Mouse (Mus musculus) urinary bladder, postnatal 36 days (tissue): ENCODE results near the gene Unc5c.
A peak's percentile ranks its signal among the peaks of the same experiment; 100 is the strongest.

Source experiments
- DNase-seq, 2 experiments: peaks; one replicate each; pipeline ENCODE4 v3.0.0; 2022; ENCODE audit warnings: low spot score in 2 of 2, mixed read lengths in 1 of 2

Gene Unc5c

DNA sequence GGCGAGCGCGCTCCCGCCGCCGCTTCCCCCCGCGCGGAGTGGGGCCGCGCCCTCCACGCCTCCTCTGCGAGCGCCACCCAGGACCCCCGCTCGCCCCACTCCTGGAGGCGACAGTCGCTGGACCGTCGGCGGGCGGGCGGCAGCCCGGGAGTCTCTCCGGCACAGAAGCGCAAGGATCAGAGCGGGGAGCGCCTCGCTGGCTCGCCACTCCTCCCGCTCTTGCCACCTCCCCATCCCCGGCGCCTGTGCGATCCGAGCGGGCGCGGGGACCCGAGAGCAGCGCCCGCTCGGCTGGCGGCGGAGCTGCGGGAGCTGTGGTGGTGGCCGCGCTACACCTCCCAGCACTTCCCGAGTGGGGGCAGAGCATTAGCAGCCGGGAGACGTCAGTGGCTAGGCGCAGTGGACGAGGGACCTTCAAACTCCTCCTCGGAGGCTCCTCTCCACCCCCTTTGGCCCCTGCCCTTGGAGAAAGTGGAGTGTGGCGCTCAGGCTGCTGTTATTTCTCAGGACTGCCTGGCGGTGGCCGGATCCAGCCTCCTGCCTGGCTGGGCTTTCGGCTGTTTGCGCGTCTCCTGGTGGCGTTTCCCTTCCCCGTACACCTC is at the start of gene Unc5c:
Unc5c (plus strand) TSS at position 113 of the 602 bp plus-strand sequence.
- peak; percentile 32 to 68 for DNase-seq

DNA sequence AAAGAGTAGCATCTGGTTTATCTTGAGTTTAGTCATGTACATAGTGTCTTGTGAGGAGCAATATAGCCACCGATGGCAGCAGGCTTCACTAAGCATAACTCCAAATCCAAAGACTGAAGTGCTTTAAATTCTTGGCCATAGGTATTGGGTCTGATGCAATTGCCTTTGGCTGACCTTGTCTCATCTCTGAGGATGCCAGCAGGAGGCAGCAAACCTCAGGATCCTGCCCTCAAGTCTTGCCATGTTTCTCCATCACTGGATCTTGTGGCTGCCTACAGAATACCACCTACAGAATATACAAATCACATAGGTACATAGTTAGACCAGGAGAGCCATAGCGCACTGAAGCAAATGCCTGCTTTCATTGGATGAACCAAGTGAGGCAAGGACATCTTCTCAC is 7.5 kb upstream of the Unc5c start:
- no peak for DNase-seq

DNA sequence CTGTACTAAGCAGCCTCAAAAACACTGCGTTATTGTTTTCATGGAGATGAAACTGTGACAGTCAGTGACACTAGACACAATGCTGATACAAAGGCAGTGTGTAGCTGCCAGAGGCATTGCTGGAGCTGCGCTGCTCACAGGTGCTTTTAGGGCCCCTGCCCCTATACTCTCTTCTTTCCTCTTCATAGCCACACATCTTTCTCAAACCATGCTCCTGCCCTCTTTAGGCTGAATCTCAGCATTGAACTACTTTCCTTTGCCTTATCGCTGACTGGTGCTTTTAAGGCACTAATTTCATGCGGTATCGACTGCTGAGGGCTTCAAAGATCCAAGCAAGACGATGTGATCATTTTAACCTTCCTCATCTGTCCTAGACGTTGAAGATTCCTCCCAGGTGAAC is 2.5 kb upstream of the Unc5c start:
- no peak for DNase-seq

DNA sequence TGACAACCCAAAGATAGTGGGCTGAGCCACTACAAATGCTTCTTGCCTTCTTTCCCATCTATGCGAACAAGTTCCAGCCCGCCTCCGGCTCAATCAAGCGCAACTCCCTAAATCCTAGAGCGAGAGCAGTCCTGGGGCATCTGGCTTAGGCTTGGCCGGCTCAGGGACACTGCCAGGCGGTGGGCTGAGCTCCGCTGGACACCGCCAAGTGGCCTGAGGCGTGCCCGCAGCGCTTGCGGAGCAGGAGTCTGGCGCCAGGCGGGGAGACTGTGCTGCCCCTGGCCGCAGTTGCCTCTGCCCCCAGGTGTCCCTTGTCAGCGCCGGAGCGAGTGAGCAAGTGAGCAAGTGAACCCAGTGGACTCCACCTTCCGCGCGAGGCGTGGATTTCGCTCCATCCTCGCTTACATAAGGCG is 319 bp upstream of the Unc5c start:
- peak in 1 of 2 experiments; percentile 25 for DNase-seq

DNA sequence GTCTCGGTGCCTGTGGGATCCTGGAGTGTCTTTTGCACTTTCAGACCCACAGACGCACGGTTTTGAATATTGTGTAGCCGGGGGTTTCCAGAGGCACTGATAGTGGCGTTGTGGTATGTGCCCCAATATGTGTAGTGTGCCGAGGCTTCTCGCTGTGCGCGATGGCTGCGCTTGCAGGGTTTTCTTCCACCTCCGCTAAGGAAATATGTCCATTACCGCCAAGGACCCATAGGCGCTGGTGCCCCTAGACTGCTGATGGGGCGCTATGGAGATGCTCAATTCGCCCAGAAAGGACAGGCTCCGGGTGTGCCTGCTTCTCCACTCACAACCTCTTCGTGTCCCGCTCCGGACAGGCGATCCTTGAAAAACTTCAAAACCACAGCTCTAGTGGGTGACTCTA is 1.0 kb downstream of the Unc5c start:
- no peak for DNase-seq

DNA sequence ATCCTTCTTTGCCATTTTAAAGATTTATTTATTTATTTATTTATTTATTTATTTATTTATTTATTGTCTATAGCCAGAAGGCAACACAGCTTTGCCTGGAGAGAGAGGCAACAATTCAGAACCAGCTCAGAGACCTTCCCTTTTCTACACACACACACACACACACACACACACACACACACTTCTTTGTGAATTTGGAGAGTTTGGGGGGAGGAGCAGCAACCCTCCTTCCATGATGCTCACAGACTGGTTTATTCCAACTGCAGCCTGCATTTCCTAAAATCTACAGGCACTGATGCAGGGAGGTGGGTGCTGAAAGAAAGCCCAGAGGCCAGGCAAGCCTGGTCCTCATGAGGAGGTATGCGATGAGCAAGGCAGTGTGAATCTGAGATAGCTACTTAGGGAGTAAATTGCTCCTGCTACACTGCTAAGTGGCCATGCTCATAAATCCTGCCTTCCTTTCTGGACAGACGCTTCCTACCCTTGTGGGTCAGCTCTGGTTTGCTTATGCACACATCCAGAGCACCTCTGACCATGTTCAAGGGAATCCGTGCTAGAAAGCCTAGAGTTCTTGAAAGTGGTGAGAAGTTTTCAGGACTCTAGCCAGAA is 1.8 kb downstream of the Unc5c start:
- DNase-seq, result no peak

DNA sequence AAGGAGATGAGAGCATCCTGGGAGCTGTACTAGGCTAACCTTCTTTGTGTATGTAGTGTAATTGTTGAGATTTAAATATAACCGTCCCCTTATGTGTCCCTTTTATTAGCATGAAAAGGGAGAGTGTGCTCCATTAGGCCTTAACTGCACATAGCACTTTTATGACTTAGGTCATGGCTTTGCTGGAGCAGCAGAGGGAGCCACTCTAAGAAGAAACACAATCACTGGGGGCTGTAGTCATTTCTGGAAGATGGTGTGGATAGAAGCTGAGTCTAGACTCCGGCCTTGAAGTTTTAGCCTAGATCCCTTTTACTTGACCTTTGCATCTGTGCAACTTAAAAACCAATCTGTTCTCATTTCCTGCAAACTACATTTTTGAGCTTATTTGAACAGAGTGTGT is 4.3 kb downstream of the Unc5c start:
- no peak for DNase-seq

DNA sequence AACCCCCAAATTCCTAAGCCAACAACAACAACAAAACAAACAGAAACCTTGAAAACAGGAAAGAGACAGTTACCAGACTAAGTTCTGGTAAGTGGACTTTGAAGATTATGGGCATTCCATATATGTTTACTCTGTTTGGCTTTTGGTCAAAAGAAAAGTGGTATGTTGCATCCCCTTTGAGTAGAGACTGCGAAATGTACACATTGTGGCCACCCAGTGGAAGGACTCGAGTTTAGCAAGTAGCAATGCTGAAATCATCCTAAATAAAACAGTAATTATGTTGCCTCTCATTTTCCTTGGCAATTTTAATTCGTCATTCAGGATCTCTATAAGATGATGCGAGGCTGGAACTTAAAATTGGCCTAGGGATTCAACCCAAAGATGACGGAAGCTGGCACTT is 8.2 kb downstream of the Unc5c start:
- DNase-seq, result no peak

DNA sequence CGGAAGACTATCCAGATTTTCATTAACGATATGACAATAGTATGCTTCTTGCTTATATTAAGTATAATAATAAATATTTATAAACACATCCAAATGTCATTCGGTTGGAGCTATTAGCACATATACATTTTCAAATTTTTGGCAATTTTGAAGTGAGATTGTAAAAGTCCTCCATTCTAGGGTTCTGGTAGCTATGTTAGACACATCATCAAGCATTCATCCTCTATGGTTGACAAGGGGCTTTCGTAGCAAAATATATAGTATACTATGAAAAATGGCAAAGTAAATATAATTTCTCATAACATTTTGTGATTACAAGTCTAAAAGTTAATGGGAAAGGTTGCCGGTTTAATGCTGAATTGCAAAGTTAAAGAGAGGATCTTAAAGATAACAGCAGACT is 10.4 kb downstream of the Unc5c start:
- no peak for DNase-seq

DNA sequence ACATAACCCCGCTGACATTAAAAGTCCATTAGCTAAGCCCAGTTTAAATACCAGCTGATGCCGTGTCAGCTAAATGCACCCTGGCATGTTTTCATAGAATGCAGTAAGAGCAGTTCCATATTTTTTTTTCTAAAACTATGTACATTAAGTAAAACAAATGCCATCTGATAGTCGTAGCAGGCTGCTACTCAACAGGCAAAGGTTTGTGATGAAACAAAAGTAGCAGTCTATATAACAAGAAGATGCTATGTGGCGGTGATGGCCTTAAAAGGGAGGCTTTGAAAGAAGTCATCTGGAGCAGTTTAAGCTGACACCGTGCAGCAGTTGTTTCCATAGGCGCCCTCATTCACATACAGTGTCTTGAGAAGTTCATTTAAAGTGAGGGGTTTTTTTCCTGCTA is 10.9 kb downstream of the Unc5c start:
- no peak for DNase-seq

DNA sequence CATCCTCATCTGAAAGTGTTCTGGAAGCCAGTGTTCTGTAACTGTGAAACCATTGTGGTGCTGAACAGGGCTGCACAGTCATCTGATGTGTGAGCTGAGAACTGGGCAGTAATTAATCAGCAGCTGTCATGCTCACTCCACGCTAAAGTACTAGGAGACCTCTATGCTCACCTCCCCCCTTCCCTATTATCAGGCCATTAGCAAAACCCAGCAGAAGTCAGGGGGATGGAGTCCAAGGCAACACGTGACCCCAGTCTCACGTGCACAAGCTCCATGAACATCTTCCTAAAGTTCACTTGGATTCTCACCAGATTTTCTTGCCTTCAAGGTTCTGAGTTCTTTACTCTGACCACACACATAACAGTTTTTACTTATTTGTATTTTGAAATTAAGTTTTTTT is 11.7 kb downstream of the Unc5c start:
- DNase-seq, result no peak

DNA sequence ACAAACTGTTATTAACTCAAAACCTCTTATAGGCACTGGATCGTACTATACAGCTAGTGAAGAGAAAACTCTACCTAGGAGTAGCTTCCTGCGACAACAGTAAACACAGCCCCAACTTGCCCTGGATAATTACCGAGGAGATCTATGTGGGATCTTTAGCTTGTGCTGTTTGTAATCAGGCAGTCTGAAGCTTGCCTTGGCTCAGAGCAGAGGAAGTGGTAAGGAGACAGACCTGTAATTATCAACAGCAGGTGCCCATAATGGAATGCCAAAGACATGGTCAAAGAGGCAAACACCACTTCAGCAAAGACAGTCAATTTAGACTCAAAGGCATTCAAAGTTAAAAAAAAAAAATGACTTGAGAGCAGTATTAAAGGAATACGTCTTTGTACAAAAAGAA is 17.4 kb downstream of the Unc5c start:
- no peak for DNase-seq

DNA sequence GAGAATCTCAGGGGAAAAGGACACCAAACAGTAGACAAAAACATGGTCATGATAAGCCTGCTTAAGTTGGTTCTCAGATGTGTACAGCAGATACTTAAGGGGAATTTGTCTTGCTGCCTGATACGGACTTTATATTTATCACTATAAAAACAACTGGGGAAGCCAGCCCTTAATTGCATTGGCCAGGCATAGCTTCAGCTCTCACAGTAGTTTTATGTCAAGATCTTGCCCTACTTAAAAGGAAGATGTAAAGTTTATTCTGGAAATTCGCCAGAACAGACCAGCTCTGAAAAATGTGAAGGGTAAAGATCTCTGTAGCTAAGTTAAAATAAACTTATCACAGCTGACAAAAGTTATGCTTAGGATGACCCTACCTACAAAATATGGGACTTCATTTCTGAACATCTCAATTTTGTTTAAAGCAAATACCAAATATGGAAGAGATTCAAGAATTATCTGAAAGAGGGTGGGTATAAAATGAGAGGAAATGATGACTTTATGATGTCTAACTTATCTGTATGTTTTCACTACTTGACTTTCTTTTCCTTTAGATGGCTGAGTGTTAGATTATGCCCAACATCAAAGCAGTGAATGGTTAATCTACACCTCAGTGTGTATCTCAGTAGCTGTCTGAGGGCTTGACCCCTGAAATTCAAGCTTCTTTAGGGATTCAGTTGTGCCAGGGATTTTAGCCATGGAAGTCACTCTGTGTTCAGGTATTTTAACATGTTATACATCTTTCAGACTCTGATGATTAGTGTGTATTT is 18.8 kb downstream of the Unc5c start:
- no peak for DNase-seq

DNA sequence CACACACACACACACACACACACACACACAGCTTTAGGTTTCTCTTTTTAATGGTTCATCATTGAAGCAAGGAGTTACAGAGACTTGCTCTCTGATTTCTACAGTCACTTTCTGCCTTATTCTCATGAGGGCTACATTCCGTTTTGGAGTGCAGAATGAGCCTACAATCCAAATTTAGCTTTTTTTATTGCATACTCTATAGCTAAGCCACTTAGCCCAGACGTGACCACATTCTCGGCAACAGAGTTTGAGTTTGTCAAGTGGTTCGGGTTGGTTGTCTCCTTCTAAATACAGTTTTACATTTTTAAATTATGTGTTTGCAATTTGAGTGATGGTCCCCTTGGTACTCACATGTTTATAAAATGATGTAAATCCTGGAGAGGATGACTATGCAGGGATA is 20.2 kb downstream of the Unc5c start:
- DNase-seq, result no peak

DNA sequence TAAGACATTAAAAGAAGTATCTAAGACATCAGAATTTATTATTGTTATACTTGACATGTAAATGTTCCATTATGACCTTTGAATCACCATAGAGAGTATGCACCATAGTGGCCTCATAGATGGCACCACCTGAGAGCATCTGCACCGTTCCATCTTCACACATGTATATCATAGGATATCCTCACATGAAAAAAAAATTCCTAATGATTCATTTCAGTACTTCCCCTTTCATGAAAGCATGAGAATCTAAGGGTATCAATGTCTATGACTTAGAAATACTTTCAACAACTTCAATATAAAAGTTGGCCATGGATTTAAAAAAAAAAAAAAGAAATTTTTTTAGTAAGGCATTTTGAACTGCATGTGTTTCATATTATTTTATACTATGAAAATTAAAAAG is 25.6 kb downstream of the Unc5c start:
- DNase-seq, result no peak

DNA sequence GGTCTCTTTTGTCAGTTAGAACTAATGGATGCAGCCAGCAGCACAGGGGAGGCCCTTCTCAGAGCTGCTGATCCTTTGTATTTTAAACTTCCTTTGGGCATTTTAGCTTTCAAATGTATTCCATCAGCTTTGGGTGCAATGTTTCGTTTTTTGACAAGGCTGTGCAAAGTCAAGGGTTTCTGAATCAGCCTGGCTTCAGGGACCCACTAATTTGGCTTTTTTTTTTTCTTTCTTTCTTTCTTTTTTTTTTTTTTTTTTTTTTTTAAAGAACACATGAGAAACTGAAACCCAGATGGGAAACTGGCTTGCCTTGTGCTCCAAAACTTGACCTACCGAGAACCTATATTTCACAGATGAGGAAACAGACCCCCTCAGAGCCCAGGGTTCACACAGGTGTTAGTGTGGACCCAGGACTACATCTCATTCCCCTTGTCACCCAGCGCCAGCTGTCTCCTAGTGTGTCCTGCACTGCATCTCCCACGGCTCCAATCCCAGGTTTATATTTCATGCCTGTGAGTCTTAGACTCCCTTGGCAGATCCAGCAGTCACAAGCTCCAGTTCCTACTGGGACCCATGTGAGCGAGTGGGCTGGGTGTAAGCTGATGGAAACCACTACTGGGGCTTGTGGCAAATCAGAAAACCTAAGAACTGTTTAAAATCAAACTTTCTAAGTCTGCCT is 26.4 kb downstream of the Unc5c start:
- no peak for DNase-seq

DNA sequence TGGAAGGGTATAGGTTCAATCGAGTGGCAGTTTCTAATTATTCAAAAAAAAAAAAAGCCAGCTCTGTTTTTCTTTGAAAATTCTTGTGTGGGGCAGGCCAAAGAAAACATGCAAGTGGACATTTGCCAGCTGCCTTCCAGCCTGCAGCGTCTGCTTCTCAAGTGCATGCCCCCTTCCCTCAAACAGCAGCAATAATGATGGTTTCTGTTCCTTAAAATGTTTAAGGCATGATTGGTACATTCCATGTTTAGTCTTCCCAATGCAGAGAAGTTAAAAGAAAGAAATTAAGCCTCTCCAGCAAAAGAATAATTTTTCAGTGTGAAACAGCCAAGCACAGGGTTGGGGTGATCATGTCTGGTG is 26.9 kb downstream of the Unc5c start:
- no peak for DNase-seq

DNA sequence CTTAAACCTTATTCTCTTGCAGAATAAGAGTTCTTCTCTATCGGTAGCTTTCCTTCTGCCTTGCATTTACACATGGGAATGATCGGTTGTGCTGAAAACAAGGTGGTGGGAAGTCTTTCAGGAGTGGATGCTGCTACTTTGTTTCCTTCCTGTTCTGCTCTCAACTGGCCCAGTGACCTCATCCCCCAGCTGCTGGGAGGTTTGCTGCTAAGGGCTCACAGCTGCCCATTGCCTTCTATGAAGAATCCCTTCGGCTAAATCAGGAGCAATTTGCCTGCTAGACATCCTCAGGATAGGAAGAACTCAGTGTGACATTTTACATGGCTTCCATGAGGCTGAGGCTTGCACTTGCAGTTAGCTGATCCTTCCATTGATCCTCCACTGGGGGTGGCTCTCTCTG is 28.0 kb downstream of the Unc5c start:
- no peak for DNase-seq

DNA sequence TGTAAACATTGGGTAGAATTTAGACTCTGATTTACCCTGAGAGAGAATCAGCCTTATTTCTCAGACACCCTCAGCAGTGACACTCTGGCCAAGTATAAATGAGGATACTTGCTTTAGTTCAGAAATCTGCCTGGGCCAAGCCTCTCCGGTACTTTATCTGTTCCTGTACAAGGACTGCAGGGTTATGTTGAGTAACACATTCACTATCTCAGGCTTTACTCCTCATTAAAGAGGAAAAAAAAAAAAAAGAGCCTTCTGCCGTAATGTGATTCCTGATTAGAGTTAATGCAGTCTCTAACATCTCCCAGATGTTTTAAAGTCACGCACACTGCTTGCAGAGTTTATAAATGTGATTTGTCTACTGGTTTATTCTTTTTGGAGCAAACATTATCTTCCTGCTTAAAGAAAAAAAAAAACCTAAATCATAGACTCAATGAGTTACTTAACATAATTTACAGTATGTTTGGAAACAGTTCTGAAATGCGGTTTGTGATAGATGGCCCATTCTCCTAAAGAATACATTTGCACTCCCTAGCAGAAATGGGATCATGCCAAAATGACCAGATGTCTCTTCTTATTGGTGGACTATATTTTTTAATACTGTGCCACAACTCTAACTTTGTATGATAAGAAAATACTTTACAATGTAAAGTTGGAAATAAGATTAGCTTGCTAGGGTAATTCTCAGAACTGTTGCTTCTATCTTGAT is 33.5 kb downstream of the Unc5c start:
- no peak for DNase-seq

DNA sequence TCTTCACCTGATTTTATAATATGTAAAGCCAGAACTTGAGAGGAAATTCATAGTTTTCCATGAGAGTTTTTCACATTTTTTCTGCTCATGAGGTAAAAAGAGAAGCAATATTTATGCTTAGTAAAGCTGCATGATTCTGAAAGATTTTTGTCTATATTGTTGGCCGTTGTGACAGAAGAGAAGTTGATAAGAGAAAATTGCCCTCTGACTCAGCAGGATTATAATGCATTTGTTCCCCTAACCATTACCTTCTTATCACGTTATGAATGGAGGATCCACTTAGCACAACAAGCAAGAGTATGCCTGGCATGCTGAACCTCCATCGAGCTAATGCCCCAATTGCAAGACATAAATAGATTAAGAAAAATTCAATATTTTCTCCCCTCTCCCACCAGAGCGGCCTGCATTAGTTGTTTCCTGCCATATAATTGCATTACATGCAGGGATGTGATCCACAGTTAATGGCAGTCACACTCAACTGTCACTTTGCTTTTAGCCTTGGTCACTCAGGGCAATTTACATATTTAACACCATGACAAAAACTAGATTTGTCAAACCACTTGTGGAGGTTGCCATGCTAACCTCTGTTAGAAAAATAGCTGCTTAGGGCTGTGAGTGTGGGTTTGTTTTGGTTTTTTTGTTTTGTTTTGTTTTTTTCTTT is 37.0 kb downstream of the Unc5c start:
- no peak for DNase-seq

DNA sequence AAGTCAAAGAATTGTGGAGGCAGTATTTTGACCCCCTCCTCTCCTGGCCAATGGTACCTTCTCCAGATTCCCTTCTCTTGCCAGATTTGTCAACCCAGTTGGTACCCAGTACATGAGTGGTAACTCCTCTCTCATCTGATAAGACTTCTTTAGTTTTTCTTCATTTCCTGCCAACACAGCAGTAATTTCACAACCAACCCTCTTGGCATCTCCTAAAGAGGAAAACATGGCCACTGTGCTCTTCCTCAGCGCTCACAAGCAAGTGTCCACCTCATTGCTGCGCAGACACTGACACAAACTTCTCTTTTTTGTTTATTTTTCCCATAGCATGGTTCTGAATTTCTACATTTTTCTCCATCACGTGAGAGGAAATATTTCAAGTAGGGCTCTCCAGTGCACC is 38.3 kb downstream of the Unc5c start:
- DNase-seq, result no peak

DNA sequence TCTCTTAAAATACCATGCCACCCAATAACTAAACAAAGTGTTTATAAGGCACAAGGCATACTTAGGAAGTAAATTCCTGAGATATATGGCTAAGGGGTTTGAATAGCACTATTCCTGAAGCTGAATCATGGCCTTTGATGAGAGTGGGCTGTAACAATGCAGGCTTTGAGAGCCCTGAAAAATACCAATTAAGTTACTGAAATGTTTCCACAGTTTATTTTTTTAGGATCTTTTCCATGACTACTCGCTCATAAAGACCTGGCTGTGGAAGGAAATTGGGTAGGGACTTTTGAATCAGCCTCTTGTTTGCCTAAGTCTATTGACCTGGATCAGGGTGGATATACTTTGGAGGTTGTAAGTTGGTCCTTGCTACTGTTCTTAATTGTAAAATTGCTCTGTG is 44.8 kb downstream of the Unc5c start:
- no peak for DNase-seq
